Mouse (Mus musculus) ES-E14 (cell line): ENCODE measurements around the gene Cfl1. TPM values are rescaled to one million over a fixed set of nuclear protein-coding genes. Genes with fewer than 3 reads are reported as not detected.
A peak's percentile ranks its signal among the peaks of the same experiment; 100 is the strongest.

Experiments
- DNase-seq: peaks from one replicate; pipeline ENCODE4 v3.0.0-alpha.2; 2013; ENCODE audit warnings: low read depth, low spot score
- H3K27ac ChIP-seq: 2 replicates; pipeline ENCODE4 v1.5.1; 2012; ENCODE audit warnings: low read depth, mild to moderate bottlenecking, low read length, moderate library complexity, mixed read lengths; ENCODE audit not compliant: poor library complexity, insufficient read depth, severe bottlenecking
- H3K36me3 ChIP-seq: 2 replicates; pipeline ENCODE4 v1.6.1; 2012; ENCODE audit warnings: mild to moderate bottlenecking, low read length, moderate library complexity, mixed read lengths; ENCODE audit not compliant: control insufficient read depth, poor library complexity, insufficient read depth, severe bottlenecking
- H3K4me1 ChIP-seq, 2 experiments: fragments of 150-350 bp in 1 of 2; sonication (generic) in 1 of 2; 2 replicates each; pipeline ENCODE4 v1.6.1; 2012; ENCODE audit warnings: low read length in 2 of 2, mild to moderate bottlenecking in 1 of 2, mixed read lengths in 1 of 2; ENCODE audit not compliant: control insufficient read depth in 2 of 2, insufficient read depth in 2 of 2, poor library complexity in 1 of 2
- H3K4me3 ChIP-seq, 2 experiments: fragments of 150-350 bp in 1 of 2; sonication (generic) in 1 of 2; 2 replicates each; pipeline ENCODE4 v1.5.1; 2012; ENCODE audit warnings: low read length in 2 of 2, low read depth in 1 of 2, mild to moderate bottlenecking in 1 of 2, mixed read lengths in 1 of 2; ENCODE audit not compliant: insufficient read depth in 1 of 2, poor library complexity in 1 of 2, severe bottlenecking in 1 of 2
- H3K9ac ChIP-seq: 2 replicates; pipeline ENCODE4 v1.6.1; 2012; ENCODE audit warnings: low read depth, mild to moderate bottlenecking, low read length, mixed read lengths; ENCODE audit not compliant: poor library complexity, insufficient read depth, severe bottlenecking
- H3K9me3 ChIP-seq: fragments of 150-350 bp; sonication (generic); 2 replicates; pipeline ENCODE4 v1.6.1; 2012; ENCODE audit warnings: low read depth, mild to moderate bottlenecking, low read length; ENCODE audit not compliant: control insufficient read depth, insufficient read depth
- CHD2 ChIP-seq: IDR thresholded peaks from 2 replicates; pipeline ENCODE4 v1.6.1; 2014; ENCODE audit warnings: mild to moderate bottlenecking, low read depth, low read length, inconsistent platforms
- HCFC1 ChIP-seq: IDR thresholded peaks from 2 replicates; pipeline ENCODE4 v1.6.1; 2012; ENCODE audit warnings: low read length, inconsistent platforms, borderline replicate concordance; ENCODE audit not compliant: insufficient read depth
- MAFK ChIP-seq: IDR thresholded peaks from 2 replicates; pipeline ENCODE4 v1.6.1; 2014; ENCODE audit warnings: mild to moderate bottlenecking, low read depth, low read length, inconsistent platforms; ENCODE audit not compliant: insufficient read depth
- ZC3H11A ChIP-seq: IDR thresholded peaks from 2 replicates; pipeline ENCODE4 v1.6.1; 2012; ENCODE audit warnings: low read depth, mild to moderate bottlenecking, inconsistent platforms, low read length, borderline replicate concordance
- ZNF384 ChIP-seq: IDR thresholded peaks from 2 replicates; pipeline ENCODE4 v1.6.1; 2012; ENCODE audit warnings: low read depth, low read length, inconsistent platforms
- in situ Hi-C, 2 experiments: fragments of 600-800 bp; cut with MboI; formaldehyde crosslinking; loops; one replicate each; pipeline ENCODE4 v1.15.1; 2025; ENCODE audit warnings: low sequenced_read_pairs in 2 of 2, inconsistent platforms in 1 of 2; ENCODE audit not compliant: unreplicated experiment in 2 of 2
- total RNA-seq: library from RNA; depleted of rRNA; stranded (reverse); fragments of 300-350 nt; gene quantifications from 2 replicates; pipeline ENCODE4 v1.2.3, GENCODE M21; 2012; rRNA removed

The Cfl1 gene
- total RNA-seq, 1 experiment = 955 TPM

GRCm38 (mm10) chr19:5532520-5532919 lies 42.3 kb downstream of the Cfl1 start:
- Histone ChIP-seq H3K9me3 (no peaks in the 10 kb centered on the region), H3K36me3 (no peaks in the 10 kb centered on the region), H3K4me1 (peaks cover 0 to 2% of the 10 kb centered on the region in 2 experiments; a peak in 1 of 4 replicates), H3K4me3 (no peak overlapping the region), H3K27ac (no peak overlapping the region), H3K9ac (no peak overlapping the region)
- TF ChIP-seq HCFC1 (no peak), MAFK (no peak), CHD2 (no peak), ZNF384 (no peak), ZC3H11A (no peak)
- DNase-seq = no peak
- in situ Hi-C loops = no loop called here

GRCm38 (mm10) chr19:5538786-5539185 lies 48.5 kb downstream of the Cfl1 start:
- H3K9me3 ChIP-seq = no peaks in the 10 kb centered on the region
- no peaks in the 10 kb centered on the region for H3K36me3 ChIP-seq
- peaks cover 0 to 9% of the 10 kb centered on the region in 2 experiments; a peak in 2 of 4 replicates for H3K4me1 ChIP-seq
- in situ Hi-C loops = no loop called here
- no peak for DNase-seq
- TF ChIP-seq CHD2 = no peak
- peak; percentile 35; the same call in 1 of the 2 replicates for TF ChIP-seq MAFK
- no peak for TF ChIP-seq HCFC1
- no peak for TF ChIP-seq ZC3H11A
- H3K27ac ChIP-seq = no peak overlapping the region
- no peak overlapping the region for H3K4me3 ChIP-seq
- no peak overlapping the region for H3K9ac ChIP-seq

GRCm38 (mm10) chr19:5543362-5543761 lies 53.1 kb downstream of the Cfl1 start:
- no peak for TF ChIP-seq MAFK
- TF ChIP-seq CHD2 = no peak
- no peak for TF ChIP-seq ZC3H11A
- TF ChIP-seq HCFC1 = no peak
- no peak for TF ChIP-seq ZNF384
- H3K9me3 ChIP-seq = no peaks in the 10 kb centered on the region
- DNase-seq = no peak
- in situ Hi-C loops = no loop called here
- H3K9ac ChIP-seq = no peak overlapping the region
- no peak overlapping the region for H3K4me3 ChIP-seq
- no peak overlapping the region for H3K27ac ChIP-seq
- H3K4me1 ChIP-seq = peaks cover 0 to 11% of the 10 kb centered on the region in 2 experiments; a peak in 2 of 4 replicates
- H3K36me3 ChIP-seq = no peaks in the 10 kb centered on the region

- H3K27ac ChIP-seq = no peak overlapping the region
- no peaks in the 10 kb centered on the region for H3K9me3 ChIP-seq
- no peak overlapping the region for H3K9ac ChIP-seq
- DNase-seq = no peak
- TF ChIP-seq CHD2 (no peak), MAFK (no peak), ZNF384 (no peak), HCFC1 (no peak), ZC3H11A (no peak)
- peak overlapping the region in 1 of 2 experiments; percentile 37; a peak in 1 of 4 replicates for H3K4me3 ChIP-seq
- H3K4me1 ChIP-seq = peaks cover 0 to 8% of the 10 kb centered on the region in 2 experiments; a peak in 1 of 4 replicates
- no peaks in the 10 kb centered on the region for H3K36me3 ChIP-seq
- in situ Hi-C loops = no loop called here
Observed at GRCm38 (mm10) chr19:5544031-5544430, 53.8 kb downstream of the Cfl1 start.

Other genes with a start within 250 kb of the Cfl1 start
- gene Pacs1, start 217.3 kb upstream of the Cfl1 start, total RNA-seq = 5.4 and 7.2 TPM in 2 replicates
- 165 and 175 TPM in 2 replicates for gene Sf3b2, start 195.0 kb upstream of the Cfl1 start, total RNA-seq
- 2.1 and 3.2 TPM in 2 replicates for gene Gal3st3, start 192.1 kb upstream of the Cfl1 start, total RNA-seq
- gene Catsper1, start 154.7 kb upstream of the Cfl1 start, total RNA-seq = not detected in 2 replicates
- 1.1 and 2.1 TPM in 2 replicates for gene Cst6, start 140.9 kb upstream of the Cfl1 start, total RNA-seq
- gene Eif1ad, start 123.7 kb upstream of the Cfl1 start, total RNA-seq = 101 and 127 TPM in 2 replicates
- 213 and 281 TPM in 2 replicates for gene Banf1, start 123.3 kb upstream of the Cfl1 start, total RNA-seq
- 111 and 118 TPM in 2 replicates for gene Sart1, start 101.8 kb upstream of the Cfl1 start, total RNA-seq
- 1.5 and 2.7 TPM in 2 replicates for gene Tsga10ip, start 87.9 kb upstream of the Cfl1 start, total RNA-seq
- 121 and 124 TPM in 2 replicates for gene Drap1, start 65.5 kb upstream of the Cfl1 start, total RNA-seq
- gene AI837181, start 65.3 kb upstream of the Cfl1 start, total RNA-seq = 13.8 and 13.9 TPM in 2 replicates
- gene Fosl1, start 42.9 kb upstream of the Cfl1 start, total RNA-seq = 1.0 and 3.0 TPM in 2 replicates
- gene Ccdc85b, start 32.6 kb upstream of the Cfl1 start, total RNA-seq = 4.9 and 5.4 TPM in 2 replicates
- gene Fibp, start 29.8 kb upstream of the Cfl1 start, total RNA-seq = 52.4 and 62.0 TPM in 2 replicates
- gene Ctsw, start 21.9 kb upstream of the Cfl1 start, total RNA-seq = 4.5 and 11.7 TPM in 2 replicates
- 18.0 and 23.9 TPM in 2 replicates for gene Efemp2, start 16.5 kb upstream of the Cfl1 start, total RNA-seq
- 31.3 and 36.4 TPM in 2 replicates for gene Mus81, start 2.1 kb upstream of the Cfl1 start, total RNA-seq
- gene 1700020D05Rik, start 13.3 kb downstream of the Cfl1 start, total RNA-seq = 1.7 and 1.8 TPM in 2 replicates
- gene Snx32, start 20.1 kb downstream of the Cfl1 start, total RNA-seq = 3.3 and 5.0 TPM in 2 replicates
- 0.58 and 1.1 TPM in 2 replicates for gene Ovol1, start 70.2 kb downstream of the Cfl1 start, total RNA-seq
- gene Ap5b1, start 77.6 kb downstream of the Cfl1 start, total RNA-seq = 6.4 and 9.5 TPM in 2 replicates
- gene Rnaseh2c, start 111.4 kb downstream of the Cfl1 start, total RNA-seq = 87.9 and 99.5 TPM in 2 replicates
- gene Kat5, start 119.8 kb downstream of the Cfl1 start, total RNA-seq = 52.2 and 75.6 TPM in 2 replicates
- 9.7 and 12.1 TPM in 2 replicates for gene Rela, start 147.0 kb downstream of the Cfl1 start, total RNA-seq
- 10.5 and 14.5 TPM in 2 replicates for gene Sipa1, start 173.3 kb downstream of the Cfl1 start, total RNA-seq
- gene Map3k11, start 198.3 kb downstream of the Cfl1 start, total RNA-seq = 15.0 and 19.3 TPM in 2 replicates
- 63.9 and 98.9 TPM in 2 replicates for gene Pcnx3, start 198.5 kb downstream of the Cfl1 start, total RNA-seq
- 0.63 and 0.67 TPM in 2 replicates for gene Kcnk7, start 213.9 kb downstream of the Cfl1 start, total RNA-seq
- gene Ehbp1l1, start 235.9 kb downstream of the Cfl1 start, total RNA-seq = 9.0 and 16.4 TPM in 2 replicates
- 12.3 and 16.4 TPM in 2 replicates for gene Fam89b, start 239.2 kb downstream of the Cfl1 start, total RNA-seq